Mouse (Mus musculus): ENCODE measurements at regions not wholly inside any gene's neighbourhood (a gene's known extent, or its start where the extent isn't known, plus 50 kb on each side); places are given as distances from the start of the nearest gene placed in this dataset.
"Not testable (repeated sequence)": the region's sequence is repeated elsewhere in the genome, so short reads cannot be mapped to it uniquely, and the experiment has no call there.

DNA sequence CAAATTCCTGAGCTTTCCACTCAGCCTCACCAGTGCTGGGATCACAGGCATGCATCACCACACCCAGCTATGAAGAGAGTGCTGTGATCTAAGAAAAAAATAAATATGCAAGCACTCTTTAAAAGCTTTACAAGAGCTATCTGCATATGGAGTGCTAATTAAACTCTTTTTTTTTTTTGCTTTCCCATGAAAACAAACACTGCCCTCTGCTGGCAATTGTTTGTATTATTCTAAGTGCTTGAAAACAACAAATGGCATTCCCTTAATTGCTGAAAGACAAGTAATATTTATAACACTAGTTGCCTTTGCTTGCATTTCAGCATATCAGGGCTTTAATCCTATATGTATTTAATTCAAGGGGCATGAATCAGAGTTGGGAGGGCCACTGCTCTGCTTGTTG, 91.8 kb downstream of the 5730507C01Rik start:
- not testable (repeated sequence) for H3K9me3 ChIP-seq (replicated peaks); ATAC-seq (ENCODE audit: insufficient number of reproducible peaks, low FRiP score, low TSS enrichment, low read depth); H3K27ac ChIP-seq (replicated peaks); H3K4me1 ChIP-seq; H3K4me3 ChIP-seq (replicated peaks); H3K27me3 ChIP-seq; H3K9ac ChIP-seq; H3K4me2 ChIP-seq (replicated peaks); H3K36me3 ChIP-seq

DNA sequence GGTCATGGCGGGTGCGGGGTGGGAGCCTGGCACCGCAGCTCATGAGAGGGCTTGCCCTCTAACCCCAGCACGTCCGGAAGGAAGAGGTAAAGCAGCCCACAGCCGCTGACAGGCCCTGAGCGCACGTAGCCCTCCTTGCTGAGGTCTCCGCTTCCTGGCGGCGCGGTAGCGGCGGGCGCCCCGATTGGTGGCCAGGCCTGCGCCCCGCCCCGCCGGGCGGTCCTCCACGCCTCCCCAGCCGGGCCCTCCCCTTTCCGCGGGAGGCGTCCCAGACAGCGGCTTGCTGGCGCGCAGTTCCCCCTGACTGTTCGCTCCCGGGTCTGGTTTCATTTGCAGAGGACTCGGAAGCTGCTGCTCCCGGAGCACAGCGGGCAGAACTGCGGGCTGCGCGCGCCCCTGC, 95.5 kb downstream of the 5730507C01Rik start:
- ATAC-seq (ENCODE audit: insufficient number of reproducible peaks, low FRiP score, low TSS enrichment, low read depth), result peak; percentile 89
- H3K4me3 ChIP-seq (replicated peaks), result peak overlapping the region; percentile 64
- H3K4me2 ChIP-seq (replicated peaks), result peak overlapping the region; percentile 61
- no peaks in the 10 kb centered on the region for H3K36me3 ChIP-seq
- no peaks in the 10 kb centered on the region for H3K27me3 ChIP-seq
- under 1% methylated on average over 37 of the region's 38 CpGs for WGBS
- H3K27ac ChIP-seq (replicated peaks), result peak overlapping the region; percentile 63
- peak overlapping the region; percentile 48 for H3K9ac ChIP-seq
- H3K4me1 ChIP-seq, result no peaks in the 10 kb centered on the region
- no peaks in the 10 kb centered on the region for H3K9me3 ChIP-seq (replicated peaks)

DNA sequence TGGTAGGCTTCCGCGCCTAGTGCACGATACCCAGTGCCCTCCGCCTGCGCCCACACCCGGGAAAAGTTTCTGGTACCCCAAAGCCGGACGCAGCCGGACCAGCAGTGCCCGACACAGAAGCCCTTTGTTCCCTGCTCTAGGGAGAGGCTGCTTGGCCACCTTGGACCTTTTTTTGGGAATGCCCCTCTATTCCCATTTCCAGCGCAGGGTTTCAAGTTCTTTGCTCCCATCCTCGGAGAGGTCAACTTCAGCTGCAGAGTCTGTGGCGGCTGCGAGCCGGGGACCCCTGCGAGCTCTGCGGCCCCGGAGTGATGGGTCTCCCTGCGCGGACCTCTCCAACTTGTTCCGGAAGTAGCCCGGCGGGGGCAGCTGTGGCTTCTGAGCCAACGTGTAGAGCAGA, 96.3 kb downstream of the 5730507C01Rik start:
- H3K4me1 ChIP-seq; H3K9me3 ChIP-seq (replicated peaks); H3K27me3 ChIP-seq; ATAC-seq (ENCODE audit: insufficient number of reproducible peaks, low FRiP score, low TSS enrichment, low read depth); H3K27ac ChIP-seq (replicated peaks); H3K36me3 ChIP-seq: not testable (repeated sequence)
- peak overlapping the region; percentile 48; the same call in 1 of the 2 replicates for H3K9ac ChIP-seq
- peak overlapping the region; percentile 61 for H3K4me2 ChIP-seq (replicated peaks)
- under 1% methylated on average over 22 of the region's 24 CpGs for WGBS
- H3K4me3 ChIP-seq (replicated peaks), result peak overlapping the region; percentile 64

Measured in embryonic facial prominence, embryonic 15.5 days (tissue).